Mouse (Mus musculus) spleen, adult 2 months (tissue): Measurements from ENCODE around the gene Cryba1. TPM values are rescaled to one million over a fixed set of nuclear protein-coding genes. Genes with fewer than 3 reads are reported as not detected.

Source experiments
- DNase-seq, 2 experiments: peaks; one replicate each; pipeline versions ENCODE4 v3.0.0 to v3.0.0-alpha.2; 2012 to 2021; ENCODE audit warnings: low spot score in 2 of 2, low read depth in 1 of 2
- H3K27ac ChIP-seq: fragments of 200-500 bp; 2 replicates; pipeline ENCODE4 v1.5.1; 2012; ENCODE audit warnings: low read length, inconsistent platforms; ENCODE audit not compliant: insufficient read depth
- H3K27me3 ChIP-seq: fragments of 200-500 bp; 2 replicates; pipeline ENCODE4 v1.6.1; 2012; ENCODE audit warnings: mild to moderate bottlenecking, moderate library complexity, low read length, inconsistent platforms; ENCODE audit not compliant: control insufficient read depth, insufficient read depth
- H3K36me3 ChIP-seq: fragments of 200-500 bp; 2 replicates; pipeline ENCODE4 v1.6.1; 2012; ENCODE audit warnings: mild to moderate bottlenecking, low read length, inconsistent platforms; ENCODE audit not compliant: control insufficient read depth, insufficient read depth
- H3K4me1 ChIP-seq: fragments of 200-500 bp; 2 replicates; pipeline ENCODE4 v1.6.1; 2011; ENCODE audit warnings: inconsistent platforms; ENCODE audit not compliant: control insufficient read depth, insufficient read depth, insufficient read length
- H3K4me3 ChIP-seq: fragments of 200-500 bp; 2 replicates; pipeline ENCODE4 v1.5.1; 2011; ENCODE audit warnings: mild to moderate bottlenecking, inconsistent platforms; ENCODE audit not compliant: insufficient read depth, insufficient read length; ENCODE audit errors: extremely low read depth
- CTCF ChIP-seq: fragments of 200-500 bp; IDR thresholded peaks from 2 replicates; pipeline ENCODE4 v1.5.1; 2011; ENCODE audit warnings: mild to moderate bottlenecking, inconsistent platforms; ENCODE audit not compliant: insufficient read depth, insufficient read length, insufficient replicate concordance; ENCODE audit errors: extremely low read depth
- POLR2A ChIP-seq: fragments of 200-500 bp; IDR thresholded peaks from 2 replicates; pipeline ENCODE4 v1.6.1; 2011; ENCODE audit warnings: low read depth, low read length, inconsistent platforms
- WGBS: fragments of 180-500 bp; shearing (Covaris S2); methylation state at CpG from one replicate; pipeline ENCODE4 v1.1.7; 2018; 5-methylcytosine and 5-hydroxymethylcytosine counted together
- polyA plus RNA-seq: library from polyadenylated mRNA; depleted of rRNA; stranded (reverse); fragments of >200 nt; gene quantifications from 2 replicates; pipeline ENCODE4 v1.2.3, GENCODE M21; 2012; rRNA removed

Cryba1 gene
- polyA plus RNA-seq, 1 experiment = not detected

DNA sequence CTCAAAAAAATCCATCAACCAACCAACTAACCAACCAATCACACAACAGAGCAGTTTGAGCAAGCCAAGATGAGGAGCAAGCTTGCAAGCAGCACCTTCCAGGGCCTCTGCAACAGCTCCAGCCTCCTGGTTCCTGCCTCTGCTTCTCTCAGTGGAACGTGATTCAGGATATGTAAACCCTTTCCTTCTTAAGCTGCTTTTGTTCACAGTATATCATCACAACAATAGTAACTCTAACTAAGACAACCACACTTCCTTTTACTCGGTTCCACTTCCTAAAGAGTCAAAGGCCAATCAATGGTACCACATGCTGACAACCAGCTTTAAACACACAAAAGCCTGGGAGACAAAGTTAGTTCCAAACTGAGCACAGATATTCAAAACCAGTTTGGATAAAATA is 45.1 kb downstream of the Cryba1 start:
- Histone ChIP-seq H3K27me3 (no peaks in the 10 kb centered on the region), H3K4me1 (no peaks in the 10 kb centered on the region), H3K27ac (no peak overlapping the region), H3K4me3 (no peak overlapping the region), H3K36me3 (no peaks in the 10 kb centered on the region)
- DNase-seq = no peak
- WGBS = 21% methylated on average over 2 of the region's 2 CpGs
- TF ChIP-seq POLR2A = no peak
- no peak for TF ChIP-seq CTCF

DNA sequence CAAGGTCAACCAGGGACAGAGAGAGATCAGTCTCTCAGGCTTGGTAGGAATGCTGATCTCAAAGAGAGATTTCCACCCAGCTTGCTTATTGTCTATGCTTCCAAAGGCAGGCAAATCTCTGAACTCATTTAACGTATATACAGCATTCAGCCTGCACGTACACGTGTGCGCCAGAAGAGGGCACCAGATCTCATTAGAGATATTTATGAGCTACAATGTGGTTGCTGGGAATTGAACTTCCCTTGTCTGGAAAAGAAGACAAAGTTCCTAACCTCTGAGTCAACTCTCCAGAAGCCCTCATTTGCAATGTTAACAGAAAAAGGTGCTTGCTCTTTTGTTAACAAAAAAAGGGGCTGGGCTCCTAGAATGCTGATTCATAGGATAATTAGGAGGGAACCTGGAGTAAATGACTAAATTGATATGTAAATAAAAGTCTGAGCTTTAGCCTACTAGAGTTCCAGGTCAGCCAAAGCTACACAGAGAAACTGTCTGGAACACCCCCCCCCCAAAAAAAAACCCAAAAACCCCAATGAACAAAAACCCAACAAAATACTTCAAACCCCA is 51.6 kb downstream of the Cryba1 start:
- no peak for DNase-seq
- WGBS = 81% methylated on average over 4 of the region's 4 CpGs

DNA sequence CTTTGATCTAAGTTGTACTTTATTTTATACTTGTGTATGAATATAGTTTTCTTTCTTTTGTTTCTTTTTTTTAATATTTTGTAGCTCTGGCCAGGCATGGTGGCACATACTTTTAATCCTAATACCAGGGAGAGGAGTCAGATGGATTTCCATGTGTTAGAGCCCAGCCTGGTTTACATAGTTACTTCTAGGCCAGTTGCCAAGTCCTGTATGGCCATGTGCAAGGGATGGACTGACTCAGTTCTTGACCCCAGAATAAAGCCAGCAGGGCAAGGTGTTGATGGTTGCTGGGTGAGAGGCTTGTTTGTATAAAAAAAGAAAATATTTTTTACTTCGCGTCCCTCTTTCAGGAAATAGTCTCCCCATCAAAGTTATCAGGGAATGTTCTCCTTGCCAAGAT is 52.3 kb downstream of the Cryba1 start:
- Histone ChIP-seq H3K27ac (no peak overlapping the region), H3K4me1 (no peaks in the 10 kb centered on the region), H3K36me3 (no peaks in the 10 kb centered on the region), H3K4me3 (no peak overlapping the region), H3K27me3 (no peaks in the 10 kb centered on the region)
- no peak for DNase-seq
- 93% methylated on average over 2 of the region's 2 CpGs for WGBS
- no peak for TF ChIP-seq POLR2A

More for the DNA sequence above, 51.6 kb downstream of the Cryba1 start:
- no peak overlapping the region for H3K27ac ChIP-seq
- no peaks in the 10 kb centered on the region for H3K36me3 ChIP-seq
- no peak for TF ChIP-seq CTCF
- no peak for TF ChIP-seq POLR2A
- no peaks in the 10 kb centered on the region for H3K4me1 ChIP-seq
- H3K27me3 ChIP-seq = no peaks in the 10 kb centered on the region
- no peak overlapping the region for H3K4me3 ChIP-seq

Other genes with a start within 250 kb of the Cryba1 start
- gene Ankrd13b, start 235.6 kb downstream of the Cryba1 start, polyA plus RNA-seq = 8.9 and 10.6 TPM in 2 replicates
- gene Git1, start 231.7 kb downstream of the Cryba1 start, polyA plus RNA-seq = 36.2 and 44.3 TPM in 2 replicates
- 4.1 and 6.5 TPM in 2 replicates for gene Abhd15, start 210.2 kb downstream of the Cryba1 start, polyA plus RNA-seq
- gene Trp53i13, start 209.3 kb downstream of the Cryba1 start, polyA plus RNA-seq = 16.6 and 18.7 TPM in 2 replicates
- 0.16 and 0.50 TPM in 2 replicates for gene Gm10392, start 206.1 kb downstream of the Cryba1 start, polyA plus RNA-seq
- gene Taok1, start 117.5 kb downstream of the Cryba1 start, polyA plus RNA-seq = 2.5 and 2.6 TPM in 2 replicates
- gene Nufip2, start 39.1 kb downstream of the Cryba1 start, polyA plus RNA-seq = 12.8 and 13.5 TPM in 2 replicates
- 52.3 and 54.5 TPM in 2 replicates for gene Myo18a, start 38.0 kb upstream of the Cryba1 start, polyA plus RNA-seq
- gene Gm10277, start 62.5 kb upstream of the Cryba1 start, polyA plus RNA-seq = not detected in 2 replicates
- gene Pipox, start 168.8 kb upstream of the Cryba1 start, polyA plus RNA-seq = 0.27 and 0.56 TPM in 2 replicates
- 0.02 TPM in 1 of 2 replicates, not detected in the other for gene Sez6, start 205.5 kb upstream of the Cryba1 start, polyA plus RNA-seq